Mouse (Mus musculus): ENCODE results near the gene Bcl2l1.

The Bcl2l1 gene

GRCm38 (mm10) chr2:152831019-152831878 is at the start of gene Bcl2l1:
Gene Bcl2l1 (minus strand): TSS chr2:152831728.
- DNase-seq (ENCODE audit: low read depth, low spot score), result peak; percentile 95

DNA sequence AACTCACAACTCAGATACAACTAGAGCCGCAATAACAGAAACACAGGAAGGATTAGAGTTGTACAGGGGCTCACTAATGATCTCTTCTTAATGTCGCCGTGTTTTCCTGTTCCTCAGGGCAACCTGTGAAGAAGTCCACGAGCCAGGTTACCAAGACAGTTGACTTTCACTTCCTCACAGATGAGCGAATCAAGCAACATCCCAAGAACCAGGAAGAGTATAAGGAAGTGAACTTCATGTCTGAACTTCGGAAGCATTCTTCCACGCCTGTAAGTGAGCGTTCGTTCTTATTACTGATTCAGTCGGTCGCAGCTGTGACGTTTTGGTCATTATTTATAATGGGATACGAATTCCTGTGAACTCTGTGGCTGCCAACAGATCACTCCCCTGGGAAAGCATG is 49.4 kb upstream of the Bcl2l1 start:
- DNase-seq (ENCODE audit: low read depth, low spot score), result no peak

DNA sequence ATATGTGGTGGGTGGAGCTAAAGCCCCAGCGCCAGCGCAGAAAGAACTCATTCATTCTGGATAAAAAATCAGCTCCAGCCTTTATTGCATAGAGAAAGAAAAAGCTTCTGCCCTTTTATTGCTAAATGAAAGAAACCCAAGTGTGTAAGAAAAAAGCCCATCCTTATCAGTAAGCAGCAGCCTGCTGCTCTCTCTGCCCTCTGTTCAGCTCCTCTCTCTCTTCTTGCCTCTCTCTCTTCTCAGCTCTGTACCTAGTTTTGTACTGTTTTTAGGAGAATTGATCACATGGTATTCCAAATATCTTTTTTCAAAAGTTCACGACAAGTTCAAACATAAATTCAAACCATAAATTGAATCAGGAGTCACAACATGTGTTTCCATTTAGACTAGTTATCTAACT is 46.7 kb upstream of the Bcl2l1 start:
- no peak for DNase-seq (ENCODE audit: low read depth, low spot score)

GRCm38 (mm10) chr2:152863346-152863745 is 31.8 kb upstream of the Bcl2l1 start:
- DNase-seq (ENCODE audit: low read depth, low spot score), result no peak

GRCm38 (mm10) chr2:152862638-152863037 is 31.1 kb upstream of the Bcl2l1 start:
- DNase-seq (ENCODE audit: low read depth, low spot score), result no peak

DNA sequence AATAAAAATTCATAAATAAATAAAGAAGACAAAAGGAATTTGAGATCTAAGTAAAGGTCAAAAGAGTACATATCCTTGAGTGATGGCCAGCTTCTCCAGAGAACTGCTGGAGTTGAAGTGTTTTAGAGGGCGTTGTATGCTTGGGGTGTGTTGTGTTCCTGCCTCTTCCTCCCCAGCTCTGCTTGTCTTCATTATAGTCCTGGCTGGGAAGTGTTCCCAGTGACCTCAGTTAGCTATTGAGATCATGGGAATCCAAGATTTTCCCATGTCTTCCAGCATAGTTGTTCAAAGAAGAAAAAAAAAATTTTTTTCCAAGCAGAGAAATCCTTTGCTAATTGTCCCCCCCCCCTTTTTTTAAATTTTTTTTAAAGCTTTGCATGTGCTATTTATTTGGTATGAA is 30.4 kb upstream of the Bcl2l1 start:
- DNase-seq (ENCODE audit: low read depth, low spot score), result no peak

DNA sequence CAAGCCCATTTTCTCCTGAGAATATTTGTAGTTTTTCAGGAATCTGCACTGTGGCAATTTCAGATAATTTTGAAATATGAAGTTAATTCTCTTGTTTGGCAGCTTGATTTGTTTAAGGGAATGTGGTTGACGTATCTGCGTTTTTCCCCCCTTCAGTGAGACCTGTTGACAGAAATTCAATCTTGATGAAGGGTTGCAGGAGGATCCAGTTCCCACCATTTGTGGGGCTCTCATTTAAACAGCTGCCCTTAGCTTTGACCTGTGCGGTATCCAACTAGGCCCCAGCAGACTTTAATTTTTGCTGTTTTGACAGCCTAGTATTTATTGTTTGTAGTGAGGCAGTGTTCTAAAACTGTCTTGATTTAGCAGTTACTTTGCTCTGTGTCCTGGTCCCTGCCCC is 28.0 kb upstream of the Bcl2l1 start:
- DNase-seq (ENCODE audit: low read depth, low spot score), result no peak

- DNase-seq (ENCODE audit: low read depth, low spot score), result no peak
Measured at GRCm38 (mm10) chr2:152848466-152848865, 16.9 kb upstream of the Bcl2l1 start.

GRCm38 (mm10) chr2:152847815-152848302 is 16.3 kb upstream of the Bcl2l1 start, which contains the start of gene Tpx2:
Gene Tpx2 (plus strand): TSS chr2:152847964.
- DNase-seq (ENCODE audit: low read depth, low spot score), result peak; percentile 98

DNA sequence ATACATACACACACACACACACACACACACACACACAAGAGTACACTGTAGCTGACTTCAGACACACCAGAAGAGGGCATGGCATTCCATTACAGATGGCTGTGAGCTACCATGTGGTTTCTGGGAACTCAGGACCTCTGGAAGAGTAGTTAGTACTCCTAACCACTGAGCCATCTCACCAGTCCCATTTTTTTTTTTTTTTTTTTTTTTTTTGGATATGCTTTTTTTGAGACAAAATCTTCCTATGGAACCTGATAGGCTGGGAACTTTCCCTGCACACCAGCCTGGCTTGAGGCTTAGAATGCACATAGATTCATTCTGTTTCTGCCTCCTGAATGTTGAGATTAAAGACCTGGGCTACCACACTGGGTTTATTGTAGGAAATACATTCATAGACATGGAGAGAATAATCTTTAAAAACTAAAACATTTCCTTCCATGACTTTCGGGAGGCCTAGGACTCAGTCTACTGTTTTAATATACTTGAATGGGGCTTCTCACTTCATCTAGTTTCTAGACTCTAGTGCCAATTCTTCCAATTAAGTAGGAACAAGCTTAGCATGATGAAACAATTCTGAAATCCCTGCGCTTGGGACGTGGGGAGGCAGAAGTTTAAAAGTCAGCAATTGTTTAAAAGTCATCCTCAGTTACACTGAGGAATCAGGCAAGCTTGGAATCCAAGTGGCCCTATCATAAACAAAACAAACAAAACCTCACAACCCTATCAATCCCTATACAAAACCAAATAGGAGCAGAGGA is 15.7 kb upstream of the Bcl2l1 start:
- DNase-seq (ENCODE audit: low read depth, low spot score), result no peak

DNA sequence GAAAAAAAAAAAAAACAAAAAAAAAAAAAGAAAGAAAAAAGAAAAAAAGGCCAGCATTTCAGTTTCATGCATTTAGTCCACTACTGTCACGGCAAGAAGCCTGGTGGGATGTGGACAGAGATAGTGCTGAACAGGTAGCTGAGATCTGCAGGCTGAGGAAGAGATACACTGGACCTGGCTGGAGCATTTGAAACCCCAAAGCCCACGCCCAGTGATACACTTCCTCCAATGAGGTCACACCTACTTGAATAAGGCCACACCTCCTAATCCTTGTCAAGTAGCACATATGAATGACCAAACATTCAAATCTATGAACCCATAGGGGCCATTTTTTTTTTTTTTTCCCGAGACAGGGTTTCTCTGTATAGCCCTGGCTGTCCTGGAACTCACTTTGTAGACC is 11.2 kb upstream of the Bcl2l1 start:
- no peak for DNase-seq (ENCODE audit: low read depth, low spot score)

DNA sequence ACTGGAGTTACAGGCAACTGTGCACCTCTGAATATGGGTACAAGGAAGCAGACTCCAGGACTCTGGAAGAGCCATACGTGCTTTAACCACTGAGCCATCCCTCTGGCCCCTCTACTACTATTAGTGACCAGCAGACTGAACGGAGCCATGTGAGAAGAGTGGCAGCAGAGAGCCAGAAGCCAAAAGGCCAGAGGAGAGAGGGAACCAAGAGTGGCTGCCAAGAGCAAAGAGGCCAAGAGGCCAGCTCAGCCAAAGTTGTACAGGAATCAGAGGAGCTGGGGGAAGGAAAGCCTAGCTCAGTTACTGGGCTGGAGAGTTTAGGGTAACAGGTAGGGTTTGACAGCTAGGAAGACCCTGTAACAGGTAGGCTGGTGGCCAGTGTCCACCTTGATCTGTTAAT is 7.7 kb upstream of the Bcl2l1 start:
- DNase-seq (ENCODE audit: low read depth, low spot score), result no peak

GRCm38 (mm10) chr2:152830021-152830921 is 1.3 kb downstream of the Bcl2l1 start:
- DNase-seq (ENCODE audit: low read depth, low spot score), result peak; percentile 85

DNA sequence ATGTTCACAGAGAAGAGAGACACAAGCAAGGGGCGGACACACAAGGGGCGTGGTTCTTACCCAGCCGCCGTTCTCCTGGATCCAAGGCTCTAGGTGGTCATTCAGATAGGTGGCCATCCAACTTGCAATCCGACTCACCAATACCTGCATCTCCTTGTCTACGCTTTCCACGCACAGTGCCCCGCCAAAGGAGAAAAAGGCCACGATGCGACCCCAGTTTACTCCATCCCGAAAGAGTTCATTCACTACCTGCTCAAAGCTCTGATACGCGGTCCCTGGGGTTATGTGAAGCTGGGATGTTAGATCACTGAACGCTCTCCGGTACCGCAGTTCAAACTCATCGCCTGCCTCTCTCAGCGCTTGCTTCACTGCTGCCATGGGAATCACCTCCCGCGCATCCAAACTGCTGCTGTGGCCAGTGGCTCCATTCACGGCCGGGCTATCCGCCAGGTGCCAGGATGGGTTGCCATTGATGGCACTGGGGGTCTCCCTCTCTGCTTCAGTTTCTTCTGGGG is 2.1 kb downstream of the Bcl2l1 start:
- no peak for DNase-seq (ENCODE audit: low read depth, low spot score)

GRCm38 (mm10) chr2:152828532-152828931 is 3.0 kb downstream of the Bcl2l1 start:
- DNase-seq (ENCODE audit: low read depth, low spot score), result no peak

GRCm38 (mm10) chr2:152828011-152828370 is 3.5 kb downstream of the Bcl2l1 start:
- DNase-seq (ENCODE audit: low read depth, low spot score), result no peak

GRCm38 (mm10) chr2:152827321-152828010 is 4.1 kb downstream of the Bcl2l1 start:
- no peak for DNase-seq (ENCODE audit: low read depth, low spot score)

- DNase-seq (ENCODE audit: low read depth, low spot score), result no peak
Measured at GRCm38 (mm10) chr2:152826481-152826880, 5.0 kb downstream of the Bcl2l1 start.

GRCm38 (mm10) chr2:152825713-152826112 is 5.8 kb downstream of the Bcl2l1 start:
- DNase-seq (ENCODE audit: low read depth, low spot score), result no peak

DNA sequence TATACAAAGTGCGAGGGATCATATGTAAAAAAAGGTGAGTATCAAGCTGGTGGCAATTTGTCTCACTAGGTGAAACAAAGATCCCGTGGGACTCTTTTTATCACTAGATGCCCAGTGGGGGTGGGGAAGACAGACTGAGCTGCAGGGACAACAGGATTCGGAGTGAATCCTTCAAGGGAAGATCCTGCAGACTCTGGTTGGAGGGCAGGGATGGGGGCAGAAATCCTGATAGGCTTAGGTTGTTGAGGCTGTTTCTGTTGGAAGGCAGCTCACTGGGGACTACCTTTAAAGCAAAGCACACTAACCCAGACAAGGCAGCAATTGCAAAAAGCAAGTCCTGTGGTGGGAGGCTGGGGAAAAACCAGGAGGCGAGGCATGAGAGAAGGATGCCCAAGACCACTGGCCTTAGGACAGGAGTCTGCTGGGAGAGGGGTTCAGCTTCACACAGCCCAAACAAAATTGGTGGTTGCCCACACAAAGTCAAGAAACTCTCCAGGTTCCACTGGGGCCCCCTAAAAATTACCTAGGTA is 6.3 kb downstream of the Bcl2l1 start:
- no peak for DNase-seq (ENCODE audit: low read depth, low spot score)

All from telencephalon, adult 2 months (tissue).